Mouse (Mus musculus) kidney, postnatal 14 days (tissue): Measurements from ENCODE around the gene Pofut1.
A peak's percentile ranks its signal among the peaks of the same experiment; 100 is the strongest.
"Not testable (repeated sequence)": the region's sequence is repeated elsewhere in the genome, so short reads cannot be mapped to it uniquely, and the experiment has no call there.

ENCODE experiments used
- DNase-seq: peaks from one replicate; pipeline ENCODE4 v3.0.0; 2022; ENCODE audit warnings: mixed read lengths

The Pofut1 gene

DNA sequence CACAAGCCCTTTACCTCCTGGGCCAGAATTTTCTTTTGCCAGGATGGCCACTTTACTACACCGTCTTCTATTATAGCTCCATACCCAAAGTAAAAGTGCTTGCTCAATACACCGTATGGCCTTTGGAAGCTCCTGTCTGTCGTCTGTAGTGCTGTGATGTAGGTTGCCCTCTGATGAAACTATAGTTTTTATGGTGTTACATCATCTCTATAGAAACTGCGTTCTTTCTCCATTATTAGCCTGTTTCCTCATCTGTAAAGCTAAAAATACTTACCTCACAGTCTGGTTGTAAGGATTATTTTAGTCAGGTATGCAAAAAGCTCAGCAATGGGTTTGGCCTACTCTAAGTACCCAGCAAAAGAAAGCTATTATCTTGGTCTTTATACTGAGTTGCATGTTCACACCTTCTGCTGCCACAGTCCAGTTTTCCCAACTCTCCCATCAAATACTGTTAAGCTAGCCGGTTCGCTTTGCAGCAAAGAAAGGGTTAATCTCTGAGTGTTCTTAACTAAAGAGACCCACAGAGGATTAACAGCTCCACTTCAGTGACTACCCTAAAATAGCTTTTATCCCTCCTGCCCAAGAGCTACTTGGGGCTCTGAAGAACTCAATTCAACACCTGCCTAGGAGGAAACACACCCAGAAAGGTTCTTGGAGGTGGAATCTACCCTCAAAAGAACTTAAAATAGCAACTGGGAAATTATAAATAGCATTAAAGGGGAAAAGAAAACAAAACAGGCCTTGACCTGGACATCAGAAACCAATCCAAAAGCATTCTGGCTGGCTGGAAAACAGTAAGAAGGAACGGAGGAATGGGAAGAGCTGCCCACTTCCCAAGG is 2.1 kb upstream of the Pofut1 start:
- no peak for DNase-seq

- no peak for DNase-seq
Observed at GRCm38 (mm10) chr2:153239860-153240480, 1.4 kb upstream of the Pofut1 start.

DNA sequence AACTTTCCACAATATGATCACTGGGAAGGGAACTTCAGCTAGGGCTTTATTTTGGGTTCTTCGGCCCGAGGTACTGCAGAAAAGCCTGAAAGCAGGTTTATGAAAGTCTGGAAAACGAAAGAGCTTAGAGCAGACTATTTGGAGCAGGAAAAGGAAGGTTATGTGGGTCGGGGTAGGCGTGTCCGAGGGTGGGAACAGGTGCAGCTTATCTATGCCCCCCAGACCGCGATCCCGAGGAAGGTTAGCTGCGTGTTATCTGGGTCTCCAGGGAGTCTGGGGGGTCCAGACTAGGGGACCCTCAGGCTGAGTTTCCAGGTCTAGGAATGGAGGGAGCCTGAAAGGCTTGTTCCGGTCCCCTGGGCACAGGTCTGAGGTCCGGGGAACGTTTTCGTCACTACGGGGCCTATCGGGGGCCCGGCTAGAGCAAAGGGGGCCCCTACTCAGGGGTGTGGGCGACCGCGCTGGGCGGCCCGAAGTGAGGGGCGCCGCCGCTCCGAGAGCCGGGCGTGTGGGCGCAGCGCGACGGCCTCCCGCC is 565 bp upstream of the Pofut1 start:
- DNase-seq = peak; percentile 21

GRCm38 (mm10) chr2:153242156-153242555 is 823 bp downstream of the Pofut1 start:
- DNase-seq = no peak

DNA sequence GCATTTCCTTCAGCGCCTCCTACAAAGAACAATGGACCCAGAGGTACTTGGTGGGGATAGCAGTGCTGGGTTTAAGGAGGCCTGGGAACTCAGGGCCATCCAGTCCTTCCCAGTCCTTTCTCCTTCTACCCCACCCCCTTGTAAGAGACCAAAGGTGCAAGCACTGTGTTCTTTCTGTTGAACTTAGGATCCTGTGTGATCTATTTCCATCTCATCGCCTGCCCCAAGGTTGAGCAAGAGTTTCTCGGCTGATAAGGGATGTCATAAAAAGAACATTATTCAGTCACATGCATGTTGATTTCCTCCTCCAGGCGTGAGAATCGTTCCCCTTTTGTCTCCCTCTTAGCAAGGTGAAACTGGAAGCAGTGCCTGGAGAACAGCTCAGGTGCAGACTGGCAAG is 8.4 kb downstream of the Pofut1 start:
- DNase-seq = no peak

DNA sequence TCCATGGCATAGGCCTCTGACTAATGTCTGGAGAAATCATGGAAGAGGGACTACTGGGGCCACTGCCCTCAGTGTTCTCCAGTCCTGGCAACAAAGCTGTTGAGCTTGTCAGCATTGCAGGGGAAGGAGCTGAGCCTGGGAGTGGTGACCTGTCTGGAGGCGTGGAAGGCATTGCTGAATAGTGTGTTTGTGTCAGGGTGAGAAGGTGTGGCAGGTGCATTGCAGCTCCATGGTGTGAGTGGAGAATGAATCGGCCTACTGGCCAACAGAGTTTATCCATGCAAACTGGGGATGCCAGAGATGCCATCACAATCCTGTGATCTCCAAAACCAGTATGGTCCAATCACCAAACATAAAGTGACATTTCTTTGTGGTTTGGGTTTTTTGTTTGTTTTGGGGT is 15.3 kb downstream of the Pofut1 start:
- no peak for DNase-seq

DNA sequence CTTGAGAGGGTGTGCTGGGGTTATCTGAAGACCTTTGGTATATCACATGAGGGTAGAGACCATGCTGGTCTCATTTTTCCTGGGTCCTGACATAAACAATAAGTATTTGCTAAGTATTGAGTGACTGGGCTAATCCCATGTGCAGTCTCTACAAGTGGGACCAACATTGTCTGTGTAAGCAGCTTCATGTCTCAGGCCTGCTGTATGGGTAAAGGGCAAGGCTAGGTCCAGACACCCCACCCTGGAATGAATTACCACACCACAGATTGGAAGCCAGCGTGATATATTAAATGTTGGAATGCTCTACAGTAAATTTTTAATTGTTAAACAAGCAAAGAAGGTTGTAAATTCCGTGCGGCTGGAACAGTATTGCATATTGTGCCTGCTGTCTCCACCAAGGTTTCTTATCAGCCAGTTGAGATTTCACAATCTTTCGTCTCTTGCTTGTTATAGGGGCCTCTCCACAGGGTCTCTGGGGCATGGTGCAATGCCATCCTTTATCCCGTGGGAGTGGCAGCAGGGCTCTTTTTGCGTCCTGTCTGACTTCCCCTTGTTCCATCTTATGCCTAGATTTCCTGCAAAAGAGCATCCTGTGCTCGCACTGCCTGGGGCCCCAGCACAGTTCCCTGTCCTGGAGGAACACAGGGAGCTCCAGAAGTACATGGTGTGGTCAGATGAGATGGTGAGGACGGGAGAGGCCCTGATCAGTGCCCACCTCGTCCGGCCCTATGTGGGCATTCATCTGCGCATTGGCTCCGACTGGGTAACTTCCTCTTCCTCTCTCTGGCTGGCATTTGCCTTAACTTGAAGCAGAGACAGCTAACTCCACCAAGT is 17.9 kb downstream of the Pofut1 start:
- no peak for DNase-seq

DNA sequence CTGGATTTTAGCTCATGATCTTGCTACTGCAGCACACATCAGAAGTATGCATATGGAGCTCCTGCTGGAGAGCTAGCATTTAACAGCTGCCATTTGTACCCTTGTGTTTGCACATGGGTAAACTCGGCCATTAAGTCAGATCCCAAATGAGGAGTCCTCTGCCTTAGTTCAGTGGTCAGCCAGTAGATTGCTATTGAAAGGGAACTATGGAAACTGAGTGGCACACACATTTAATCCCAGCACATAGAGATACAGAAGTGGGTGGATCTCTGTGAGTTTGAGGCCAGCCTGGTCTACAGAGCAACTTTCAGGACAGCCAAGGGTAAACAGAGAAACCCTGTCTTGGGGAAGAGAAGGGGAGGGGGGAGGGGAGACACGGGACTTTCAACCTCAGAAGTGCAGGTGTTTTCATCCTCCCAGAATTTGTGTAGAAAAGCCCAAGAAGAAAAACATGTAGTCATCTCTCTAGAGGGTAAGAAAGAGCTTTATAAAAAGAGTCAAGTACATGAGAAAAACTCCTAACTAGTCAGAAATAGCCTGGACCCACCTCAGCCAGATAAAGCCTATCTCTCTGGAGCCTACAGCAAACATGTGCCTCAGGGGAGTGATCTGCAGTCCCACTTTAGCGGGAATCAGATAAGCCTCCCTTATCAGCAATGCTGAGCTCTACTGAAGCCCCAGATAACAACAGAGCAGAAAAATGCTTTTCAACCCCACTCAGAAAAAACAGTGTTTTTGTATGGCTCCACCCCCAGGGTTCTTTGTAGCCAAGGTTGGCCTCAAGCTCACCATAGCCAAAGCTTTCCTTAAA is 18.7 kb downstream of the Pofut1 start:
- no peak for DNase-seq

GRCm38 (mm10) chr2:153263053-153263452 is 21.7 kb downstream of the Pofut1 start:
- no peak for DNase-seq

DNA sequence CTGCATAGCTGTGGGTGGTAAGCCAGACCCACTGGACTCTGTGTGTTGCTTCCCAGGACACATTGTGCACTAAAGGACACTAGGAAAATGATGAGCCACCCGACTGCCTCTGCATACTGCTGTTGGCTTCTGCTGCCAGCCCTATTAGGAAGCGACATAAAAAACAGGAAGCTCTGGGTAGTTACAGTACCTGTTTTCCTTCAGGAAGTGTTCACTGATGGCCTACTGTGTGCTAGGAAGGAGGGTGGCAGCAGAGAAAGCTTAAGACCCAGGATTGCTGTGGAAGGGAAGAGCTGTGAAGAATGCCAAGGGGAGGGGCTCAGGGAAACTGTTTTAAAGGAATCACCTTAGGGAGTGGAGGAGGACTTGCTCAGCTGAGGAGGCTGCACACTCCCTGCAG is 26.0 kb downstream of the Pofut1 start:
- DNase-seq = no peak

DNA sequence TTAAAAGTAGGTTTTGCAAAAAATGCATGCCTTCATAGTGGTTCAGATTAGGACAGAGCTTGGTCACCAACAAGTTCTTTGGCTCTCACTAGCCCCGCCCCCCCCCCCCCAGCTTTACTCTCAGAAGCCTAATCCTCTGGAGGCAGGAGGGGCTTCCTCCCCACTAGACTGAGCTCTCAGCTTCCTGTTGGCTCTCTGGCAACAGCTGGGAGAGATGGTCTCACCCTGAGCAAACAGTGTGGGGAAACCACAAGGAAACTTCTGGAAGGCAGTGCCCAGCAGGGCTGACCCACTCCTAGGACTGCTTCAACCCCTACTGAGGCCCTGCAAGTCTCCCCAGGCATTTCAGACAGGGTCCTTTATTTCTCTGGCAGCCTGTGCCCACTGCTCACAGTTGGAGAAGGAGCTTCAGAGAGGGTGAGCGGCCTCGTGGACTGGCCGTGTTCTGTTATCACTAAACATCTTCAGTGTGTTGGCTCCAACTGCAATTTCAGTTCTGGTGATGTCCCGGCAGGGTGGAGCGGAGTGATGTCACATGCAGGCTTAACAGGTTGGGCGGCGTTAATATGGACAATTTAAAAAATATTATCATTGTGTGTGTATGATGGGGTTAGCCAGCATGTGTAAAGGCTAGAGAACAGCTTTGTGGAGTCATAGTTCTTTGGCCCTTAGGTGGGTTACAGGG is 29.0 kb downstream of the Pofut1 start:
- not testable (repeated sequence) for DNase-seq

DNA sequence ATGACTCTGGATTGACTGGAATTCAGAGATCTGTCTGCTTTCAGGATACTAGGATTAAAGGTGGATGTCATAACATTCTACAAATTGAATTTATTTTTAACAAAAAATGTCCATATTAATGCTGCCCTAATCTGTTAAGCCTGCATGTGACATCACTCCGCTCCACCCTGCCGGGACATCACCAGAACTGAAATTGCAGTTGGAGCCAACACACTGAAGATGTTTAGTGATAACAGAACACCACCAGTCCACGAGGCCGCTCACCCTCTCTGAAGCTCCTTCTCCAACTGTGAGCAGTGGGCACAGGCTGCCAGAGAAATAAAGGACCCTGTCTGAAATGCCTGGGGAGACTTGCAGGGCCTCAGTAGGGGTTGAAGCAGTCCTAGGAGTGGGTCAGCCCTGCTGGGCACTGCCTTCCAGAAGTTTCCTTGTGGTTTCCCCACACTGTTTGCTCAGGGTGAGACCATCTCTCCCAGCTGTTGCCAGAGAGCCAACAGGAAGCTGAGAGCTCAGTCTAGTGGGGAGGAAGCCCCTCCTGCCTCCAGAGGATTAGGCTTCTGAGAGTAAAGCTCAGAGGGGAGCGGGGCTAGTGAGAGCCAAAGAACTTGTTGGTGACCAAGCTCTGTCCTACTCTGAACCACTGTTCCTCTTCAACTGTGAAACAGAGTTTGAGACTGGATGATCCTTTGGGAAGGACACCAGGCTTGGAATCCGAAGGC is 33.0 kb downstream of the Pofut1 start:
- DNase-seq = not testable (repeated sequence)

DNA sequence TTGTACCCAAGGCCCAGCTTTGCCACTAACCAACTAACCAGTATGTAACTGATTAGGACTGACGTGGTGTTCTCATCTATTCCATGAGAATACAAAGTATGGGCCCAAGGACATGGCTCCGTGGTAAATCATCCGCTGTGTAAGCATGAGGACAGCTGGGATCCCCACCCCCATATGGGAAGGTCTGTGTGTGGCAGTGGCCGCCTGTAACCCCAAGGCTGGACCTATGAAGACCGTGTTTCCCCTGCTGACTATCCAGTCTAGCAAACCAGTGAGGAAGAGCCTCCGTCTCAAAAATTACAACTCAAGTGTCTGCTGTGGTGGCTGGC is 33.5 kb downstream of the Pofut1 start:
- no peak for DNase-seq

DNA sequence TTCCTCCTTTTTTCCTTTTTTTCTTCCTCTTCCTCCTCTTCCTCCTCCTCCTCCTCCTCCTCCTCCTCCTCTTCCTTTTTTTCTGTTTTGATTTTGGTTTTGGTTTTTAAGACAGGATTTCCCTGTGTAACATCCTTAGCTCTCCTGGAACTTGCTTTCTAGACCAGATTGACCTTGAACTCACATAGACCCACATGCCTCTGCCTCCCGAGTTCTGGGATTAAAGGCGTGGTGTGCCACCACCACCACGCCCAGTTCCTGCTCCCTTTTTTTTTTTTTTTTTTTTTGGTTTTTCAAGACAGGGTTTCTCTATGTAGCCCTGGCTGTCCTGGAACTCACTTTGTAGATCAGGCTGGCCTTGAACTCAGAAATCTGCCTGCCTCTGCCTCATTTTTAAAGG is 34.2 kb downstream of the Pofut1 start:
- DNase-seq = not testable (repeated sequence)

DNA sequence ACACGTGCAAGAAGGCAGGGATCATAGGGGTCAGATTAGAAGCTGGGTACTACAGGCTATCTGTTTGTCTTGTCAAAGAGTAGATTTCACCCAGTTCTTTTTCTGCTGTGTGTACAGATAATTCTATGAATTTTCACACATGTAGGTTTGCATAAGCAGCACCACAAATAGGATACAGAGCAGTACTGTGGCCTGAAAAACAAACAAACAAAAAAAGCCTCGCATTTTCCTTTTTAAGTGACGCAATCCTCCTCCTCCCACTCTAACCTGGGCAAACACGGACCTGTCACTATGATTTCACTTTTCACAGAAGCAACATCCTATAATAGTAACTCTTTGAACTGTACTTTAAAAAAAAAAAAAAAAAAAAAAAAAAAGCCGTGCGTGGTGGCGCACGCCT is 35.1 kb downstream of the Pofut1 start:
- no peak for DNase-seq

GRCm38 (mm10) chr2:153276846-153277245 is 35.5 kb downstream of the Pofut1 start:
- DNase-seq = not testable (repeated sequence)

- no peak for DNase-seq
Observed at GRCm38 (mm10) chr2:153278357-153278756, 37.0 kb downstream of the Pofut1 start.

DNA sequence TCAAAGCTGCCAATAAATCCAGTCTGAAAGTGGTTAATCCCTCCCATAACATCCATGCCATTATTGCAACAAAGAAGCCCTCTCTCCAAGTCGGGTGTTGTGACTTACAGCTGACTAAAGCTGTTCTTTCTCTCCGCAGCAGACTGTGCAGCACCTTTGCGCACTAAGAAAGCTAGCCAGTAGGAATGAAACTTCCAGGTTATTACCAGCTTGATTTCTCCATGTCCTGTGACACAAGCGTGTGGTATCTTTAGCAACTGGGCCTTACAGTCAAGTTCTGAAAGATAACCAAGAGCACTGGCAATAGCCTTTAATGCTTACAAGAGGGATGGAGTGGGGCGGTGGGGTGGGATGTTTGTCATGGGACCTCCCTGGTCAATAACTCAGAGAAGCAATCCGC is 42.6 kb downstream of the Pofut1 start:
- DNase-seq = no peak

DNA sequence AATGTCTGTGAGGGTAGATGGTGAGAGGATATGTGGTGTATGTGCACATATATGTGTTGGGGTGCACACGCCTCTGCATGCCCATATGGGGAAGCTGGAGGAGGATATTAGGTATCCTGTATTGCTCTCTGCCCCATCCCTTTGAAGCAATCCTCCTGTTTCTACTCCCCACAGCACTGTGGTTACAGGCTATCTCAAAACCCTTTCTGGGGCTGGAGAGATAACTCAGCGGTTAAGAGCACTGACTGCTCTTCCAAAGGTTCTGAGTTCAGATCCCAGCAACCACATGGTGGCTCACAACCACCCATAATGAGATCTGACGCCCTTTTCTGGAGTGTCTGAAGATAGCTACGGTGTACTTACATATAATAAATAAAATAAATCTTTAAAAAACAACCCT is 45.2 kb downstream of the Pofut1 start:
- DNase-seq = no peak

GRCm38 (mm10) chr2:153287835-153288234 is 46.5 kb downstream of the Pofut1 start:
- peak; percentile 72 for DNase-seq
